Mouse (Mus musculus) lung, embryonic 16.5 days (tissue): ENCODE results near the gene Lrguk. TPM values are rescaled to one million over a fixed set of nuclear protein-coding genes. Genes with fewer than 3 reads are reported as not detected.

ENCODE experiments used
- ATAC-seq: fragments of 200-750 bp; cut with Nextera tagmentation; 2 replicates; pipeline ENCODE4 v1.8.0; 2017; ENCODE audit warnings: low read depth, mild to moderate bottlenecking, moderate library complexity
- H3K27ac ChIP-seq: fragments of 300-500 bp; sonication (generic); 2 replicates; pipeline ENCODE4 v1.5.1; 2014; ENCODE audit warnings: mild to moderate bottlenecking, control low read depth, low read length
- H3K27me3 ChIP-seq: fragments of 300-500 bp; sonication (generic); 2 replicates; pipeline ENCODE4 v1.6.1; 2014; ENCODE audit warnings: low read depth, low read length, mixed read lengths; ENCODE audit not compliant: control insufficient read depth, insufficient read depth
- H3K36me3 ChIP-seq: fragments of 300-500 bp; sonication (generic); 2 replicates; pipeline ENCODE4 v1.6.1; 2014; ENCODE audit warnings: low read length; ENCODE audit not compliant: control insufficient read depth, insufficient read depth
- H3K4me1 ChIP-seq: fragments of 300-500 bp; sonication (generic); replicated peaks from 2 replicates; pipeline ENCODE4 v1.6.1; 2014; ENCODE audit warnings: low read length, mixed read lengths; ENCODE audit not compliant: control insufficient read depth, insufficient read depth
- H3K4me2 ChIP-seq: fragments of 300-500 bp; sonication (generic); 2 replicates; pipeline ENCODE4 v1.6.1; 2014; ENCODE audit warnings: low read depth, low read length, control low read depth
- H3K4me3 ChIP-seq: fragments of 300-500 bp; sonication (generic); 2 replicates; pipeline ENCODE4 v1.5.1; 2014; ENCODE audit warnings: mild to moderate bottlenecking, low read length, control low read depth
- H3K9ac ChIP-seq: fragments of 300-500 bp; sonication (generic); 2 replicates; pipeline ENCODE4 v1.6.1; 2014; ENCODE audit warnings: low read length, control low read depth
- H3K9me3 ChIP-seq: fragments of 300-500 bp; sonication (generic); 2 replicates; pipeline ENCODE4 v1.6.1; 2016; ENCODE audit warnings: low read length; ENCODE audit not compliant: control insufficient read depth
- WGBS: fragments of 180-500 bp; shearing (Covaris S2); extraction: QIAGEN DNeasy Blood & Tissue Kit; methylation state at CpG from one replicate; pipeline ENCODE4 v1.1.7; 2014; 5-methylcytosine and 5-hydroxymethylcytosine counted together
- polyA plus RNA-seq: library from polyadenylated mRNA; unstranded; fragments of >200 nt; fragmentation: Nextera tagmentation; extraction: Ambion mirVana; gene quantifications from 2 replicates; pipeline ENCODE4 v1.2.1, GENCODE M21; 2015

Lrguk gene
- polyA plus RNA-seq, 1 experiment from 2014 or later: 2.8 TPM

- H3K27ac ChIP-seq: no peak overlapping the region
Measured at GRCm38 (mm10) chr6:34087701-34088100, 58.5 kb downstream of the Lrguk start.

DNA sequence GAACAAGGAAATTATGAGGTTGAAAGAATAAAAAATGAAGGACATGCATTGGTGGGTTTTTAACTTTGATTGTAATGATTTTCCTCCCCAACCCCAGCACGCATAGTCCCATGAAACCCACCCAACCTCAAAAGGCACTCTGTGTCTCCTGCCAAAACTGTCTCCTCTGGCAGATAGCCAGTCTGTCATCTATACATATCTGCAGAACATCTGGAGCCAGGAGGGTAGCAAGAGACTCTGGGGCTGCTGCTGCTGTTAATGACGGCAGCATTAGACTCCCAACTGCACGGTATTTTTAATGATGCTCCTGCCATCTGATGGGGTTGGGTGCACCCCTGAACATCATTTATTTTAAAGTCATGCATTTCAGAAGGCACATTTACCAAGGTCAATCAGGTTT, 59.7 kb downstream of the Lrguk start:
- no peak for ATAC-seq
- no peak overlapping the region for H3K9ac ChIP-seq
- H3K36me3 ChIP-seq: no peaks in the 10 kb centered on the region
- no peaks in the 10 kb centered on the region for H3K4me1 ChIP-seq
- H3K4me3 ChIP-seq: no peak overlapping the region
- H3K27me3 ChIP-seq: no peaks in the 10 kb centered on the region
- WGBS: 52% methylated on average over 3 of the region's 3 CpGs
- H3K4me2 ChIP-seq: no peak overlapping the region
- no peak overlapping the region for H3K27ac ChIP-seq
- H3K9me3 ChIP-seq: no peaks in the 10 kb centered on the region

More at GRCm38 (mm10) chr6:34087701-34088100, 58.5 kb downstream of the Lrguk start:
- 74% methylated on average over 4 of the region's 4 CpGs for WGBS
- no peak for ATAC-seq
- Histone ChIP-seq H3K4me1 (no peaks in the 10 kb centered on the region), H3K9me3 (no peaks in the 10 kb centered on the region), H3K4me3 (no peak overlapping the region), H3K4me2 (no peak overlapping the region), H3K36me3 (no peaks in the 10 kb centered on the region), H3K27me3 (no peaks in the 10 kb centered on the region), H3K9ac (no peak overlapping the region)

- Histone ChIP-seq H3K4me1 (no peaks in the 10 kb centered on the region; the same call in 1 of the 2 replicates), H3K9ac (no peak overlapping the region), H3K4me3 (no peak overlapping the region), H3K27ac (no peak overlapping the region), H3K36me3 (no peaks in the 10 kb centered on the region), H3K27me3 (no peaks in the 10 kb centered on the region), H3K9me3 (no peaks in the 10 kb centered on the region), H3K4me2 (no peak overlapping the region)
- ATAC-seq: no peak
- 62% methylated on average over 3 of the region's 3 CpGs for WGBS
Measured at GRCm38 (mm10) chr6:34091537-34091936, 62.3 kb downstream of the Lrguk start.

DNA sequence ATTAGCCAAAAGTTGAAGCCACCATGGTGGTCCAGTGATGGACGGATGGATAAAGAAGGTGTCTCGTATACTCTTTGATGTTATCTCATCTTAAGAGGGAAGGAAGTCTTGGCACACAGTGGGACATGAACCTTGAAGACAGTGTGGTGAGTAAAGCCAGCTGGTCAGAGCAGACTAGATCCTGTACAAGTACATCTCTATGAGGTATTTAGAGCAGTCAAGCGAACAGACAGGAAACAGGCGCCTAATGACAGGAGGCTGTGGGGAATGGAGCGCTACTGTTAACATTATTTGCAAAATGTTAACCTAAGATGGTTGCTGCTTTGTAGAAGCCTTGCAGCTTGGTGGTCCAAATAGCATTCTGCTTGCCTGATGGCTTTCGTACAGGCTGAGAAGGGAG, 67.0 kb downstream of the Lrguk start:
- 49% methylated on average over 6 of the region's 6 CpGs for WGBS
- Histone ChIP-seq H3K27me3 (no peaks in the 10 kb centered on the region), H3K9me3 (no peaks in the 10 kb centered on the region), H3K27ac (no peak overlapping the region), H3K36me3 (no peaks in the 10 kb centered on the region), H3K4me3 (no peak overlapping the region), H3K4me2 (no peak overlapping the region), H3K4me1 (no peaks in the 10 kb centered on the region; the same call in 1 of the 2 replicates), H3K9ac (no peak overlapping the region)
- peak; percentile 93 for ATAC-seq

DNA sequence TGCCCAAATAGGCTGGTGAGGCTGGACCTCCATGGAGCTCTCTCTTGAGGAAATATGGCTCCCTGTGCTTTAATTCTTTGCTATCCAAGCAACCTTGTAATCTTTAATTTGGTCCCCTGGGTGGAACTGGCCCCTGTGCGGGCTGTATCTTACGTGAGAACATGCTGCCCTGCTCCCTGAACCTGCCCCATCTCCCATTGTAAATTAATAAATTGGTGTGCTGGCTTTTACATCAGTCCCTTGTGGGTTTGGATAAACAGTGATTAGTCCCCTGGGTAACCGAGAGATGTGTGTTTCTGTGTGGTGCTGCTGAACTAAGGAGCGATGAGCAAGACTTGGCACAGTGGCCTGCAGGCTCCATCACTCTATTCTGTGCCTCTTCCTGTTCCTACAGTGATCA, 67.7 kb downstream of the Lrguk start:
- H3K4me1 ChIP-seq: no peaks in the 10 kb centered on the region; the same call in 1 of the 2 replicates
- H3K36me3 ChIP-seq: no peaks in the 10 kb centered on the region
- H3K27ac ChIP-seq: no peak overlapping the region
- no peak overlapping the region for H3K4me3 ChIP-seq
- 81% methylated on average over 4 of the region's 4 CpGs for WGBS
- H3K9ac ChIP-seq: no peak overlapping the region
- ATAC-seq: no peak
- no peaks in the 10 kb centered on the region for H3K9me3 ChIP-seq
- no peak overlapping the region for H3K4me2 ChIP-seq
- no peaks in the 10 kb centered on the region for H3K27me3 ChIP-seq

GRCm38 (mm10) chr6:34099725-34100124, 70.5 kb downstream of the Lrguk start:
- 84% methylated on average over 6 of the region's 6 CpGs for WGBS
- Histone ChIP-seq H3K4me2 (no peak overlapping the region), H3K27ac (no peak overlapping the region), H3K4me3 (no peak overlapping the region), H3K36me3 (no peaks in the 10 kb centered on the region), H3K9ac (no peak overlapping the region), H3K27me3 (no peaks in the 10 kb centered on the region), H3K4me1 (no peaks in the 10 kb centered on the region; the same call in 1 of the 2 replicates), H3K9me3 (no peaks in the 10 kb centered on the region)
- no peak for ATAC-seq

DNA sequence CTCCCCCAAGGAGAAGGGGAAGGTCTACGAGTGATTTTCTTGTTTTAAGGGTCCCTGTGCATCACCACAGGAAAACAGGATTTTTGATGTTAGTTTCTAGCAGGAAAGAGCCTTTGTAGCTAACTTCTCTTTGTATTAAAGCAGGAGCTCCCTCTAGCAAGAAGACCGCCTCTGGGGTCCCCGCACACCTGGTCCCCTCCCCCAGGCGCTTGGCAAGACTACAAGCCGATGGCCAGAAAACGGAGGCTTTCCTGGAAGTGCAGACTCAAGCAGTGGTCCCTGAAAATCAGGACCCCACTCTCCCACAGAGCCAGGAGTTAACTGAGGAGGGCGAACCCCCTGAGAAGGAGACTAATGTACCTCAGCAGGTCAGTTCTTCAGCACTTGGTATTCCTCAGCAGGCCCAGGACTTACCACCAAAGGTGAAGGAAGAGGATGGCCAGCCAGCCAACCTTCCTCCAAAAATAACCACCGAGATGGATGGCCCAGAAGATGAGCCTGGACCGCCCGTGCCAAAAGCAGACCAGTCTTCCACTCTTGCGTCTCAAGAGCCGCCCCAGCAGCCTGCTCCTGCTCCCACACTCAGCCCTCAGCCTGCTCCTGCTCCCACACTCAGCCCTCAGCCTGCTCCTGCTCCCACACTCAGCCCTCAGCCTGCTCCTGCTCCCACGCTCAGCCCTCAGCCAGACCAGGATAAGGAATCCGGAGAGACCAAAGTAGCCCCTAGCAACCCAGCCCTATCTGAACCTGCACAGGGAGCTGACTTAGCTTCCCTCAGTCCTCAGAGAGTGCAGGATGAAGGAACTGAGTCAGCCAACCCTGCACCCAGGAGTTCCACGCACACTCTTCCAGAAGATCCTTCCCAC, 72.5 kb downstream of the Lrguk start:
- H3K4me1 ChIP-seq: no peaks in the 10 kb centered on the region; the same call in 1 of the 2 replicates
- no peaks in the 10 kb centered on the region for H3K27me3 ChIP-seq
- H3K9me3 ChIP-seq: no peaks in the 10 kb centered on the region
- no peak overlapping the region for H3K4me3 ChIP-seq
- H3K9ac ChIP-seq: no peak overlapping the region
- H3K27ac ChIP-seq: no peak overlapping the region
- no peak overlapping the region for H3K4me2 ChIP-seq
- 80% methylated on average over 15 of the region's 15 CpGs for WGBS
- no peak for ATAC-seq
- H3K36me3 ChIP-seq: no peaks in the 10 kb centered on the region

- WGBS: 85% methylated on average over 17 of the region's 17 CpGs
- H3K9me3 ChIP-seq: no peaks in the 10 kb centered on the region
- ATAC-seq: no peak
- H3K27me3 ChIP-seq: no peaks in the 10 kb centered on the region
- no peak overlapping the region for H3K9ac ChIP-seq
- H3K4me2 ChIP-seq: no peak overlapping the region
- no peaks in the 10 kb centered on the region for H3K4me1 ChIP-seq
- no peak overlapping the region for H3K27ac ChIP-seq
- no peaks in the 10 kb centered on the region for H3K36me3 ChIP-seq
- no peak overlapping the region for H3K4me3 ChIP-seq
Measured at GRCm38 (mm10) chr6:34103251-34103920, 74.1 kb downstream of the Lrguk start.

GRCm38 (mm10) chr6:34110571-34110970, 81.3 kb downstream of the Lrguk start:
- ATAC-seq: no peak
- WGBS: 76% methylated on average over 10 of the region's 10 CpGs

More at GRCm38 (mm10) chr6:34110571-34110970, 81.3 kb downstream of the Lrguk start:
- Histone ChIP-seq H3K27ac (no peak overlapping the region), H3K4me3 (no peak overlapping the region), H3K4me1 (no peaks in the 10 kb centered on the region), H3K9ac (no peak overlapping the region), H3K36me3 (no peaks in the 10 kb centered on the region), H3K27me3 (no peaks in the 10 kb centered on the region), H3K4me2 (no peak overlapping the region), H3K9me3 (no peaks in the 10 kb centered on the region)
